ENCODE assay signal across 8 mouse cellular contexts in the genomic region with DNA sequence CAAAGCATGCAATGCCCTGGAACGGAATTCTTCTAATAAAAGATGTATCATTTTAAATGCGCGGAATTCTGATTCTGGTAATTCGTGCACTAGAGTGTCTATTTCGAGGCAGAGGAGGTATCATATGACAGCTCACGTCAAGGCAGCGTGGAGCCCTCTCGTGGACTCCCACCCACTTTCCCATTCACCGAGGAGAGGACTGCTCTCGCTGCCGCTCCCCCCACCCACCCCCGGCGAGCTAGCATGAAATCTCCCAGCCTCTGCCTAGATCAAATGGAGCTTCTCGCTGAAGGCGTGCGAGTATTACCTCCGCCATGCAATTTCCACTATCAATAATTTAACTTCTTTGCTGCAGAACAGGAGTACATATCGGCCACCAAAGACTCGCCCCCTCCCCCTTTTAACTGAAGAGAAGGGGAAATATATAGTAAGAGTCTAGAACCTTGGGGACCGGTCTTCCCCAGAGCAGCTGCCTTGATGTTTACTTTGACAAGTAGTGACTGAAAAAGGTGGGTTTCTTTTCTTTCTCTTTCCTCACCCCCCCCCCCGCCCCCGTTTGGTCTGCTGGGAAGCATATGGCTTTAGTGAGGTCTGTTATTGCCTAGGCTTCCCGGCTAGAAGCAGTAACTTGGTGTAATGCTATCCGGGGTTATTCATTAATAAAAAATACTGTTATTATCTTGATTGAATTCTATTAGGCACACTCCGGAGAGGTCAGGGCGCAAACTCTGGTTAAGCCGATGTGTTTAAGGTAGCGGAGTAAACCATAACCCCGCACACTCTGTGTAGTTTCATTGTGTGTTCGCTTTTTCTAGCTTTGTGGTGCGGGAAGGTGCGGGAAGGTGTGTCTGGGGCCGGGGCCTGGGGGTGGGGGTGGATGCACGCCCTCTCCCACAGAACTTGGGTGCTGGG. TPM values are rescaled to one million over a fixed set of nuclear protein-coding genes. Genes with fewer than 3 reads are reported as not detected.
DNase-seq lines count a peak whose midpoint lies in the region; ATAC-seq and TF ChIP-seq lines count a peak whose summit lies in the region.

No protein-coding gene starts in this region.

- peaks cover 5% of the 10 kb centered on the region; the same call in 1 of the 2 replicates for H3K4me1 ChIP-seq in lung, embryonic 16.5 days (replicated peaks; ENCODE audit: control insufficient read depth, insufficient read depth, low read length)
- 0 out of 2 replicates have a peak, but pooled peaks cover 4% of the 10 kb centered on the region for H3K4me1 ChIP-seq in intestine, embryonic 15.5 days (replicated peaks)
- no peaks in the 10 kb centered on the region for H3K4me1 ChIP-seq in stomach, postnatal 0 days (replicated peaks; ENCODE audit: control insufficient read depth, insufficient read depth)

- no peak for DNase-seq in lung, postnatal 36 days
- peak; percentile 56 for DNase-seq in embryo, embryonic 11 days
- peak; percentile 37 for DNase-seq in mesoderm, embryonic 11.5 days (ENCODE audit: low read depth, low spot score)
- DNase-seq in stomach, postnatal 0 days (ENCODE audit: low spot score) = peak; percentile 15

- H3K9ac ChIP-seq in lung, embryonic 16.5 days (ENCODE audit: low read length) = no peak overlapping the region
- H3K9ac ChIP-seq in intestine, embryonic 15.5 days = peak overlapping the region; percentile 42; the same call in 1 of the 2 replicates
- no peak overlapping the region for H3K9ac ChIP-seq in stomach, postnatal 0 days (ENCODE audit: low read length)

- no peak overlapping the region for H3K27ac ChIP-seq in lung, embryonic 16.5 days (ENCODE audit: low read length)
- H3K27ac ChIP-seq in intestine, embryonic 15.5 days = no peak overlapping the region
- no peak overlapping the region for H3K27ac ChIP-seq in stomach, postnatal 0 days (replicated peaks)

- peak overlapping the region; percentile 51 for H3K4me3 ChIP-seq in lung, embryonic 16.5 days (ENCODE audit: low read length)
- peak overlapping the region; percentile 51 for H3K4me3 ChIP-seq in intestine, embryonic 15.5 days (replicated peaks)
- peak overlapping the region; percentile 56 for H3K4me3 ChIP-seq in stomach, postnatal 0 days (ENCODE audit: low read depth, low read length)

- H3K27me3 ChIP-seq in lung, embryonic 16.5 days (ENCODE audit: control insufficient read depth, insufficient read depth, low read depth, low read length) = peaks cover 33% of the 10 kb centered on the region
- H3K27me3 ChIP-seq in intestine, embryonic 15.5 days (replicated peaks) = peaks cover 20% of the 10 kb centered on the region
- no peaks in the 10 kb centered on the region for H3K27me3 ChIP-seq in stomach, postnatal 0 days (ENCODE audit: control insufficient read depth, insufficient read depth, low read length)

- peak overlapping the region; percentile 69 for H3K4me2 ChIP-seq in lung, embryonic 16.5 days (ENCODE audit: low read depth, low read length)
- H3K4me2 ChIP-seq in intestine, embryonic 15.5 days (replicated peaks) = peak overlapping the region; percentile 86
- H3K4me2 ChIP-seq in stomach, postnatal 0 days (replicated peaks; ENCODE audit: low read depth) = peak overlapping the region; percentile 79

- H3K36me3 ChIP-seq in lung, embryonic 16.5 days (ENCODE audit: control insufficient read depth, insufficient read depth, low read length) = no peaks in the 10 kb centered on the region
- no peaks in the 10 kb centered on the region for H3K36me3 ChIP-seq in intestine, embryonic 15.5 days
- no peaks in the 10 kb centered on the region for H3K36me3 ChIP-seq in stomach, postnatal 0 days (ENCODE audit: control insufficient read depth, insufficient read depth, low read length)

- WGBS in lung, embryonic 16.5 days = 2% methylated on average over 34 of the region's 34 CpGs
- 2% methylated on average over 34 of the region's 34 CpGs for WGBS in intestine, embryonic 15.5 days
- 3% methylated on average over 34 of the region's 34 CpGs for WGBS in stomach, postnatal 0 days

- ATAC-seq in lung, embryonic 16.5 days (ENCODE audit: low read depth) = no peak
- peak; percentile 23; the same call in 1 of the 2 replicates for ATAC-seq in intestine, embryonic 15.5 days
- ATAC-seq in stomach, postnatal 0 days (ENCODE audit: low FRiP score, low TSS enrichment) = no peak
- ATAC-seq in megakaryocyte, adult 5-6 weeks (ENCODE audit: poor library complexity, severe bottlenecking) = no peak
- ATAC-seq in monocyte, adult 5-6 weeks (replicated peaks; ENCODE audit: insufficient number of reproducible peaks, low FRiP score, low TSS enrichment, poor library complexity, severe bottlenecking) = no peak

- no peaks in the 10 kb centered on the region for H3K9me3 ChIP-seq in lung, embryonic 16.5 days (ENCODE audit: control insufficient read depth, low read length)
- H3K9me3 ChIP-seq in intestine, embryonic 15.5 days = no peaks in the 10 kb centered on the region
- H3K9me3 ChIP-seq in stomach, postnatal 0 days (ENCODE audit: control insufficient read depth, low read length) = no peaks in the 10 kb centered on the region

- peak; percentile 40 for TF ChIP-seq CTCF in stomach, postnatal 0 days (IDR thresholded peaks at IDR 0.05; ENCODE audit: low read depth)

- no peak for TF ChIP-seq EP300 in stomach, postnatal 0 days (optimal IDR thresholded peaks at IDR 0.05)

RNA-seq across cellular contexts. Expression of gene Bdnf, which starts 18.0 kb away (rescaled TPM):
- polyA plus RNA-seq in lung, embryonic 16.5 days (2015; fragmentation: Nextera tagmentation; extraction: Ambion mirVana) = 0.58 and 0.79 TPM in 2 replicates
- 2.5 TPM in 2 replicates for polyA plus RNA-seq in intestine, embryonic 15.5 days (2015; fragmentation: Nextera tagmentation; extraction: Ambion mirVana)
- 2.0 and 2.1 TPM in 2 replicates for polyA plus RNA-seq in stomach, postnatal 0 days (2015; fragmentation: Nextera tagmentation; extraction: Ambion mirVana)
- total RNA-seq in megakaryocyte, adult 5-6 weeks (2015) = not detected in 2 replicates
- total RNA-seq in megakaryocyte, adult 5-6 weeks (2017) = not detected in 2 replicates
- total RNA-seq in monocyte, adult 5-6 weeks (2017) = not detected in 3 replicates
